Mouse (Mus musculus): ENCODE data around the gene Elovl3. TPM values are rescaled to one million over a fixed set of nuclear protein-coding genes. Genes with fewer than 3 reads are reported as not detected.
"Not testable (repeated sequence)": the region's sequence is repeated elsewhere in the genome, so short reads cannot be mapped to it uniquely, and the experiment has no call there.

Gene Elovl3
- polyA plus RNA-seq, 1 experiment: not detected

DNA sequence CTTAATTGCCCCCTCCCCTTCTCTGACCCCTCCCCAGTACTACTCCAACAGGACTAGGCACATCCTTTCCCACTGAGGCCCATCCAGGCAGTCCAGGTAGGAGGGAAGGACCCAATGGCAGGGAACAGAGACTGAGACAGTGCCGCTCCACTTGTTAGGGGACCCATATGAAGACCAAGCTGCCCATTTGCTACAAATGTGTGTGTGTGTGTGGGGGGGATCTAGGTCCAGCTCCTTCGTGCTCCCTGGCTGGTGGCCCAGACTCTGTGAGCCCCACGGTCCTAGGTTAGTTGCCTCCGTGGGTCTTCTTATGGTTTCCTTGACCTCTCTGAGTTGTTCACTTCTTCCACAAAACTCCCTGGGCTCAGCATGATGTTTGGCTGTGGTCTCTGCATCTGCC is 5.4 kb upstream of the Elovl3 start:
- no peaks in the 10 kb centered on the region for H3K9me3 ChIP-seq (ENCODE audit: control insufficient read depth, low read length)
- no peaks in the 10 kb centered on the region for H3K4me1 ChIP-seq (ENCODE audit: control insufficient read depth)
- no peaks in the 10 kb centered on the region for H3K36me3 ChIP-seq (ENCODE audit: control insufficient read depth)
- H3K4me3 ChIP-seq (replicated peaks): no peak overlapping the region
- TF ChIP-seq TAL1 (IDR thresholded peaks at IDR 0.05; ENCODE audit: low read length) (no peak), GATA1 (IDR thresholded peaks at IDR 0.05; ENCODE audit: low read length) (no peak)
- peaks cover 28% of the 10 kb centered on the region for H3K27me3 ChIP-seq (ENCODE audit: control insufficient read depth)

DNA sequence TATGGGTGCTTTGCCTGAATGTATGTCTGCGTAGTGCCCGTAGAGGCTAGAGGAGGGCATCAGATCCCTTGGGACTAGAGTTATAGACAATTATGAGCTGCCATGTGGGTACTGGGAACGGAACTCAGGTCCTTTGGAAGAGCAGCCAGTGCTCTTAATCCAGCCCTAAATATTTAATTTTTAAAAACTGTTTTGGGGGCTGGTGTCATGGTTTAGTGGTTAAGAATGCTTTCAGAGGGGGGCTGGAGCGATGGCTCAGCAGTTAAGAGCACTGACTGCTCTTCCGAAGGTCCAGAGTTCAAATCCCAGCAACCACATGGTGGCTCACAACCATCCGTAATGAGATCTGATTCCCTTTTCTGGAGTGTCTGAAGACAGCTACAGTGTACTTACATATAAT is 2.0 kb upstream of the Elovl3 start:
- H3K9me3 ChIP-seq (ENCODE audit: control insufficient read depth, low read length); H3K36me3 ChIP-seq (ENCODE audit: control insufficient read depth); H3K4me3 ChIP-seq (replicated peaks); H3K4me1 ChIP-seq (ENCODE audit: control insufficient read depth): not testable (repeated sequence)
- peaks cover 61% of the 10 kb centered on the region for H3K27me3 ChIP-seq (ENCODE audit: control insufficient read depth)

DNA sequence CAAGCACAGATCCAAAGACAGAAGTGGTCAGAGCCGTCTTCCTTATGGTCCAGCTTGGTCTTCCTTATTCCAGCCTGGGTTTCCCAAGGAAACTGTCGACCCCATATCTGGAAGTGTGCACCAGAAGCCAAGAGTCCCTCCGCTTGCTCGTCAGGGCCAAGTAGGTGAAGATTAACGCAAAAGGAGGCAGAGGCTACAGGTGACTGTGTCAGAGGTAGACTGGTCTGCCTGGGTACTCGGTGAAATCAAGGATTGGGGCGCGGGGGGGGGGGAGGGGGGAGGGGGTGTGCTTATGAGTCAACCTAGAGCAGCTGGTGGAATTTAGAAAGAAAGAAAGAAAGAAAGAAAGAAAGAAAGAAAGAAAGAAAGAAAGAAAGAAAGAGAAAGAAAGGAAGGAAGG is 414 bp upstream of the Elovl3 start:
- no peak overlapping the region for H3K4me3 ChIP-seq (replicated peaks)
- TF ChIP-seq TAL1 (IDR thresholded peaks at IDR 0.05; ENCODE audit: low read length) (no peak), GATA1 (IDR thresholded peaks at IDR 0.05; ENCODE audit: low read length) (no peak)
- H3K36me3 ChIP-seq (ENCODE audit: control insufficient read depth): no peaks in the 10 kb centered on the region
- H3K9me3 ChIP-seq (ENCODE audit: control insufficient read depth, low read length): no peaks in the 10 kb centered on the region; the same call in 1 of the 2 replicates
- peaks cover 76% of the 10 kb centered on the region for H3K27me3 ChIP-seq (ENCODE audit: control insufficient read depth)
- H3K4me1 ChIP-seq (ENCODE audit: control insufficient read depth): peaks cover 17% of the 10 kb centered on the region

DNA sequence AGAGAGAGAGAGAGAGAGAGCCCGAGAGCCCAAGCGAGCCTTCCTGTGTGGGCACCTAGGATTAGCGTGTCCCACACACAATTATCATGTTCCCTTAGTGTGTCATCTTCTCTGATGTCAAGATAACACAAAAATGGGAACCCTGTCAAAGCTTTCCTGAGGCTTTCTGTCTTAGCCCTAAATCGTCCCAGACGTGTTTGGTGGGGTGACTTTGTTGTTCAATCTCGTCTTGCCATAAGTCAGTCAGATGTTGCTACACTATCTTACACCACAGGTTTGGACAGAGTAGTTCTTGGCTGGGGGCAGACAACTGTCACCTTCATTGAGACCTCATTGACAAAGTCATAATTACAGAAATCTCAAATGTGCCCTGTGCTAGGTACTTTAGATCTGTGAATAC is 880 bp downstream of the Elovl3 start:
- no peaks in the 10 kb centered on the region; the same call in 1 of the 2 replicates for H3K9me3 ChIP-seq (ENCODE audit: control insufficient read depth, low read length)
- H3K27me3 ChIP-seq (ENCODE audit: control insufficient read depth): peaks cover 80% of the 10 kb centered on the region
- H3K4me1 ChIP-seq (ENCODE audit: control insufficient read depth): peaks cover 30% of the 10 kb centered on the region
- H3K4me3 ChIP-seq (replicated peaks): no peak overlapping the region
- no peak for TF ChIP-seq TAL1 (IDR thresholded peaks at IDR 0.05; ENCODE audit: low read length)
- TF ChIP-seq GATA1 (IDR thresholded peaks at IDR 0.05; ENCODE audit: low read length): no peak
- no peaks in the 10 kb centered on the region for H3K36me3 ChIP-seq (ENCODE audit: control insufficient read depth)

DNA sequence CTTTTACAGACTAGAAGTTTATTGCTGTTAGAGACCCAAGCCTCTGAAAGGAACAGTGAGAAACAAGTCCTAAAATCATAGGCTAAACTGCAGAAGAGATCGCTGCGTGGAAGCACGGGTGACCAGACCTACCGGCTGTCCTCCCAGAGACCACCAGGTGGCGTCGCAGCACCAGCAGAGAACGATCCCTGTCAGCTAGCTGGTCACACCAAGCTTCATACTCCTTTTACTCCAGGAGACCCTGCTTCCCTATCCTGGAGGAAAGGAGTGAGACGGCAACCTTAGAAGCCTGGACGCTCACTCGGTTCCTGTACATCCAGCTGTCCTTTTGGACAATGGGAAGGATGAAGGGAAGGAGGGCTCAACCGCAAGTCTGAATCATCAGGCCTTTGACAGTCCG is 3.6 kb downstream of the Elovl3 start:
- Histone ChIP-seq H3K9me3 (ENCODE audit: control insufficient read depth, low read length) (no peaks in the 10 kb centered on the region; the same call in 1 of the 2 replicates), H3K4me3 (replicated peaks) (peak overlapping the region; percentile 60), H3K4me1 (ENCODE audit: control insufficient read depth) (peaks cover 31% of the 10 kb centered on the region), H3K36me3 (ENCODE audit: control insufficient read depth) (no peaks in the 10 kb centered on the region), H3K27me3 (ENCODE audit: control insufficient read depth) (peaks cover 99% of the 10 kb centered on the region)
- TF ChIP-seq GATA1 (IDR thresholded peaks at IDR 0.05; ENCODE audit: low read length) (no peak), TAL1 (IDR thresholded peaks at IDR 0.05; ENCODE audit: low read length) (no peak)

DNA sequence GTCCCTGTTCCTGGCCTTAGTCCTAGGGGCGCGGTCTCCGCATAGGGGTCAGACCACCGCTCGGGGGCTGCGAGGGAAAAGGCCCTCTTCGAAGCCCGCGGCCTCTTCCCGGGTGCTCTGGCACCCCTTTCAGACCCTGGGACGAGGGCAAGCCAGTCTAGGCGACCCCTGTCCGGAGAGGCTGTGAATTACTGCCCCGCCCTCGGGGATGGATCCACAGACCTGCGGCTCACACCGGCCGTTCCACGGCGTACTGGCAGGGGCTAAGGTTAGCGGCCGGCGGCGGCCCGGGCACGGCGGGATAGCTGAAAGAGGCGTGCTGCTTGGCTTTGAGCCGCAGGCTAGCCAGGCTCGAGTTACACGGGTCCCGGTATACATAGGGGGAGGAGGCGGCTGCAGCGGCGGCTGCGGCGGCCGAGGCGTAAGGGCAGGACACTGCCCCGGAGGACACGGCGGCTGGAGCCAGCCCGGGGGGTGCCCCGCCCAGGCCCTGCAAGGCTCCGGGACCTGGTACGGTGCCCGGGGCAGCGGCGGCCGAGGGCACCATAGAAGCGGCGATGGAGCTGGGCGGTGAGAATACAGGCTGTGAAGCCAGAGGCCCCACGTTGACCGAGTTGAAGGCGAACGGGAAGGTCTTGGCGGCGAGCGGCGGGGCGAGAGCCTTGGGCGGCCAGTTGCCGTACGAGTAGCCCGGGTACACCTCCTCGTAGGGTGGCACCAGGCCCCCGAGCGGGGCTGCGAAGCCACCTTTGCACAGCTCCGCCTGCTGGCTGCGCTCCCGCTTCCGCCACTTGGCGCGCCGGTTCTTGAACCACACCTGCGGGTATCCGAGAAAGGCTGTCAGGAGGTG is 4.3 kb downstream of the Elovl3 start:
- H3K9me3 ChIP-seq (ENCODE audit: control insufficient read depth, low read length): no peaks in the 10 kb centered on the region; the same call in 1 of the 2 replicates
- H3K27me3 ChIP-seq (ENCODE audit: control insufficient read depth): peaks cover 99% of the 10 kb centered on the region
- TF ChIP-seq GATA1 (IDR thresholded peaks at IDR 0.05; ENCODE audit: low read length): no peak
- no peak for TF ChIP-seq TAL1 (IDR thresholded peaks at IDR 0.05; ENCODE audit: low read length)
- H3K4me1 ChIP-seq (ENCODE audit: control insufficient read depth): peaks cover 31% of the 10 kb centered on the region
- peak overlapping the region; percentile 60 for H3K4me3 ChIP-seq (replicated peaks)
- H3K36me3 ChIP-seq (ENCODE audit: control insufficient read depth): no peaks in the 10 kb centered on the region

DNA sequence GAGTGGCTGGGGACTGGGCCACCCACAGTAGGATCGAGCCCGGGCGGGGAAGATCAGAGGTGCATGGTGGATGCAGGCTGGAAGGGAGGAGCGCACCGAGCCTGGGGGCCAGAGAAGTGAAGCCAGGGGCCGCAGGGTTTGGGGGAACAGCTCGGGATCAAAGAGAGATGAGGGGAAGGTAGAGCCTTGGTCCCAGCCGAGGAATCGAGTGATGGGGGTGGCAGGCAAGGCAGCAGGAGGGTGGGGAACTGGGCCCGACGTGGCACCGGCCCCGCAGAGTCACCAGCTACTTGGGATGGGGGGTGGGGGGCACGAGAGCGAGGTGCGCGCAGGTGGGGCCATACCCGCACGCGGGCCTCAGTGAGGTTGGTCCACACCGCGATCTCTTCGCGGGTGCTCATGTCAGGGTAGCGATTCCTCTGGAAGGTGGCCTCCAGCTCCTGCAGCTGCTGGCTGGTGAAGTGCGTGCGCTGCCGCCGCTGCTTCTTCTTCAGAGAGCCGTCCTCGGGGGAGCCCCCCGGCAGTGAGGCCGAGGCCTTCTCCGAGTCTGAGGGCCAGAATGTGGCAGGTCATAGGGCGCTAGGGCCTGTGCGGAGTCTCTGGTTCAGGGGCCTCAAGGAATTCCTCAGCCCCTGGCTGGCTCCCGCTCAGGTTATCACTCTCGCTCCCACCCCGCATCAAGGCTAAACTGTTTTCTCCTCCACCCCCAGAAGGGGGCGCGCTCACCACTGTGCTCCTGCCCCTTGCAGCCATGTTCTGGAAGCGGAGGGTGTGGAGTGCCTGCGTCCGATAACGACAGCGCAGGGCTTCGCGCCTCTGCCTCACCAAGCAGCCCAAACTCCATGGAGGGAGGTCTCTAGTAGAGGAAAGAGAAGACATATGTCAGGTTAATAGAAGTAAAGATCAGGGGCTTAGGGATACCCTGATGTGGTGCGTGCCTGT is 5.2 kb downstream of the Elovl3 start:
- Histone ChIP-seq H3K4me1 (ENCODE audit: control insufficient read depth) (peaks cover 27% of the 10 kb centered on the region), H3K36me3 (ENCODE audit: control insufficient read depth) (no peaks in the 10 kb centered on the region), H3K27me3 (ENCODE audit: control insufficient read depth) (peaks cover 100% of the 10 kb centered on the region), H3K9me3 (ENCODE audit: control insufficient read depth, low read length) (no peaks in the 10 kb centered on the region; the same call in 1 of the 2 replicates), H3K4me3 (replicated peaks) (peak overlapping the region; percentile 60)
- no peak for TF ChIP-seq GATA1 (IDR thresholded peaks at IDR 0.05; ENCODE audit: low read length)
- TF ChIP-seq TAL1 (IDR thresholded peaks at IDR 0.05; ENCODE audit: low read length): no peak

DNA sequence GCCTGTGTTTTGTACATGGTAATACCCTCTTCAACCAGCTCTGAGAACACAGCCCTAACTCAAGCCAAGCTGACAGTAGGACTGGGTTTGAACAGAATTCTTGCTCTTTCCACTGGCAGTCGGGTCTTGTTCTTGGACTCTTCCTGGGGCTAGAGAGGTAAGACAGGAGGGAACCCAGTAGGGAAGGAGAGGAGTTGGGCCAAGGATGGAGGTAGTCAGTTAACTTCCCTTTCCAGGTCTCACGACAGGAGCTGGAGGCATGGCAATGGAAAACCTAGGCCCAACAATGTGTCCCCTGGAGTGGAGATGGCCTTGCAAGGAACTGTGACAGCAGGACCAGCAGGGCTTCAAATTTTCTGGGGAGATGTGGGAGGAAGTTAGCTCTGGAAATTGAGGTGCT is 8.6 kb downstream of the Elovl3 start:
- Histone ChIP-seq H3K27me3 (ENCODE audit: control insufficient read depth) (peaks cover 100% of the 10 kb centered on the region), H3K36me3 (ENCODE audit: control insufficient read depth) (no peaks in the 10 kb centered on the region), H3K9me3 (ENCODE audit: control insufficient read depth, low read length) (no peaks in the 10 kb centered on the region; the same call in 1 of the 2 replicates), H3K4me3 (replicated peaks) (no peak overlapping the region), H3K4me1 (ENCODE audit: control insufficient read depth) (peaks cover 24% of the 10 kb centered on the region)
- TF ChIP-seq GATA1 (IDR thresholded peaks at IDR 0.05; ENCODE audit: low read length) (no peak), TAL1 (IDR thresholded peaks at IDR 0.05; ENCODE audit: low read length) (no peak)

DNA sequence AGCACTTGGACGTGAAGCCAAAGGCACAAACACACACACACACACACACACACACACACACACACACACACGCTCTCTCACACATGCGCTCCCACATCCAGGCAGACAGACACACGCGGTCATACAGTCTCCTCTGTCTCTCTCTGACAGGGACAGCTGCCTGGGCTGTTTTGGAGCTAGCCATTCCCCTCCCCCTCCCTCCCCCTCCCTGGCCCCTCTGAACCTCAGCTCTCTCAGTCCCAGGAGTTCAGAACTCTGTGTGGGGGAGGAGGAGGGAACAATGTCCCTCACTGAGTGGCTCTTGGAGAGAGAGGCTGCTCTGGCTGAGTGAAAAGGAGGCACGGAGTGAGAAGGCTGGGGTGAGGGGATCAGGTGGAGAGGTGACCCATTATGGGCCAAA is 9.4 kb downstream of the Elovl3 start:
- H3K9me3 ChIP-seq (ENCODE audit: control insufficient read depth, low read length): no peaks in the 10 kb centered on the region; the same call in 1 of the 2 replicates
- H3K4me3 ChIP-seq (replicated peaks): no peak overlapping the region
- TF ChIP-seq GATA1 (IDR thresholded peaks at IDR 0.05; ENCODE audit: low read length) (no peak), TAL1 (IDR thresholded peaks at IDR 0.05; ENCODE audit: low read length) (no peak)
- peaks cover 16% of the 10 kb centered on the region for H3K4me1 ChIP-seq (ENCODE audit: control insufficient read depth)
- no peaks in the 10 kb centered on the region for H3K36me3 ChIP-seq (ENCODE audit: control insufficient read depth)
- H3K27me3 ChIP-seq (ENCODE audit: control insufficient read depth): peaks cover 100% of the 10 kb centered on the region
